Mouse (Mus musculus) lung, postnatal 0 days (tissue): ENCODE measurements around the gene Fmnl3.

Experiments
- CTCF ChIP-seq: IDR thresholded peaks from 2 replicates; pipeline ENCODE4 v1.5.1; 2016; ENCODE audit warnings: antibody characterized with exemption, mild to moderate bottlenecking
- EP300 ChIP-seq: IDR thresholded peaks from 2 replicates; pipeline ENCODE4 v1.6.1; 2016; ENCODE audit warnings: antibody characterized with exemption, mild to moderate bottlenecking, control low read depth

DNA sequence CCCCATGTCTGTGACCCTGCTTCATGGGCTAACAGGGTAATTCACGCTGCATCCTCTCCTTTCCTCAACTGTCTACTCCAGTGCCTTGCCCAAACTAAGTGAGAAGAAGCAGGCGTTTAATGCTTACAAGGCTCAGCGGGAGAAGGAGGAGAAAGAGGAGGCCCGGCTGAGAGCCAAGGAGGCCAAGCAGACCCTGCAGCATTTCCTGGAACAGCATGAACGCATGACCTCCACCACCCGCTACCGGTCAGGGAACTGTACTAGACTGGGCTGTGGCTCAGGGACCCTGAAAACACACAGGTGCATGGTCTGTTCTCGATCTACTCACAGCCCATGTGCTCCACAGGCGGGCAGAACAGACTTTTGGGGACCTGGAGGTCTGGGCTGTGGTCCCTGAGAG lies 62.8 kb downstream of the Fmnl3 start:
- TF ChIP-seq CTCF = no peak
- TF ChIP-seq EP300 = no peak
